Mouse (Mus musculus) hindbrain, embryonic 16.5 days (tissue): ENCODE data around the gene Kif3a. TPM values are rescaled to one million over a fixed set of nuclear protein-coding genes. Genes with fewer than 3 reads are reported as not detected.
"Not testable (repeated sequence)": the region's sequence is repeated elsewhere in the genome, so short reads cannot be mapped to it uniquely, and the experiment has no call there.

ENCODE experiments used
- ATAC-seq: fragments of 200-750 bp; cut with Nextera tagmentation; 2 replicates; pipeline ENCODE4 v1.8.0; 2017; ENCODE audit warnings: moderate TSS enrichment, moderate library complexity
- H3K27ac ChIP-seq: fragments of 300-500 bp; sonication (generic); 2 replicates; pipeline ENCODE4 v1.5.1; 2014; ENCODE audit warnings: low read depth, mild to moderate bottlenecking, control low read depth, low read length, moderate library complexity
- H3K27me3 ChIP-seq: fragments of 300-500 bp; sonication (generic); replicated peaks from 2 replicates; pipeline ENCODE4 v1.6.1; 2014; ENCODE audit warnings: low read length; ENCODE audit not compliant: control insufficient read depth, insufficient read depth
- H3K36me3 ChIP-seq: fragments of 300-500 bp; sonication (generic); 2 replicates; pipeline ENCODE4 v1.6.1; 2014; ENCODE audit warnings: mild to moderate bottlenecking, low read length, moderate library complexity, mixed read lengths; ENCODE audit not compliant: control insufficient read depth, insufficient read depth
- H3K4me1 ChIP-seq: fragments of 300-500 bp; sonication (generic); 2 replicates; pipeline ENCODE4 v1.6.1; 2014; ENCODE audit warnings: low read depth, low read length; ENCODE audit not compliant: control insufficient read depth, insufficient read depth
- H3K4me2 ChIP-seq: fragments of 300-500 bp; sonication (generic); 2 replicates; pipeline ENCODE4 v1.6.1; 2014; ENCODE audit warnings: mild to moderate bottlenecking, low read length, control low read depth, moderate library complexity
- H3K4me3 ChIP-seq: fragments of 300-500 bp; sonication (generic); 2 replicates; pipeline ENCODE4 v1.5.1; 2014; ENCODE audit warnings: mild to moderate bottlenecking, low read length, control low read depth, moderate library complexity
- H3K9ac ChIP-seq: fragments of 300-500 bp; sonication (generic); 2 replicates; pipeline ENCODE4 v1.6.1; 2014; ENCODE audit warnings: low read depth, mild to moderate bottlenecking, control low read depth, low read length, moderate library complexity
- H3K9me3 ChIP-seq: fragments of 300-500 bp; sonication (generic); 2 replicates; pipeline ENCODE4 v1.6.1; 2014; ENCODE audit warnings: mild to moderate bottlenecking, low read length, moderate library complexity; ENCODE audit not compliant: control insufficient read depth
- WGBS: fragments of 180-500 bp; shearing (Covaris S2); extraction: QIAGEN DNeasy Blood & Tissue Kit; methylation state at CpG from one replicate; pipeline ENCODE4 v1.1.7; 2014; 5-methylcytosine and 5-hydroxymethylcytosine counted together
- polyA plus RNA-seq: library from polyadenylated mRNA; unstranded; fragments of >200 nt; fragmentation: Nextera tagmentation; extraction: Ambion mirVana; gene quantifications from 2 replicates; pipeline ENCODE4 v1.2.1, GENCODE M21; 2015

The Kif3a gene
- polyA plus RNA-seq, 1 experiment from 2014 or later: 352 TPM

GRCm38 (mm10) chr11:53556529-53556928, 10.7 kb upstream of the Kif3a start:
- H3K27me3 ChIP-seq, H3K4me2 ChIP-seq, H3K4me1 ChIP-seq, ATAC-seq, H3K4me3 ChIP-seq, H3K36me3 ChIP-seq, H3K9ac ChIP-seq, H3K27ac ChIP-seq, H3K9me3 ChIP-seq: not testable (repeated sequence)
- 98% methylated on average over 9 of the region's 20 CpGs for WGBS

GRCm38 (mm10) chr11:53557992-53558391, 9.2 kb upstream of the Kif3a start:
- not testable (repeated sequence) for H3K9ac ChIP-seq, H3K9me3 ChIP-seq, H3K4me1 ChIP-seq, H3K27me3 ChIP-seq, H3K4me3 ChIP-seq, H3K36me3 ChIP-seq, H3K27ac ChIP-seq, ATAC-seq, H3K4me2 ChIP-seq
- 100% methylated on average over 1 of the region's 3 CpGs for WGBS

GRCm38 (mm10) chr11:53559980-53560379, 7.2 kb upstream of the Kif3a start:
- 95% methylated on average over 1 of the region's 3 CpGs for WGBS
- H3K4me3 ChIP-seq, H3K9ac ChIP-seq, H3K27me3 ChIP-seq, H3K9me3 ChIP-seq, H3K4me2 ChIP-seq, ATAC-seq, H3K36me3 ChIP-seq, H3K27ac ChIP-seq, H3K4me1 ChIP-seq: not testable (repeated sequence)

GRCm38 (mm10) chr11:53561986-53562385, 5.2 kb upstream of the Kif3a start:
- H3K36me3 ChIP-seq: no peaks in the 10 kb centered on the region
- 89% methylated on average over 2 of the region's 2 CpGs for WGBS
- peaks cover 3% of the 10 kb centered on the region; the same call in 1 of the 2 replicates for H3K9me3 ChIP-seq
- no peaks in the 10 kb centered on the region for H3K27me3 ChIP-seq
- no peak overlapping the region for H3K4me3 ChIP-seq
- no peak overlapping the region for H3K4me2 ChIP-seq
- H3K4me1 ChIP-seq: peaks cover 4% of the 10 kb centered on the region
- ATAC-seq: no peak
- H3K27ac ChIP-seq: no peak overlapping the region
- H3K9ac ChIP-seq: no peak overlapping the region

- peaks cover 18% of the 10 kb centered on the region for H3K4me1 ChIP-seq
- H3K4me3 ChIP-seq: peak overlapping the region; percentile 94
- H3K27ac ChIP-seq: peak overlapping the region; percentile 59; the same call in 1 of the 2 replicates
- H3K27me3 ChIP-seq: no peaks in the 10 kb centered on the region
- 84% methylated on average over 4 of the region's 4 CpGs for WGBS
- peak; percentile 31 for ATAC-seq
- H3K9me3 ChIP-seq: peaks cover 3% of the 10 kb centered on the region; the same call in 1 of the 2 replicates
- peak overlapping the region; percentile 83 for H3K4me2 ChIP-seq
- H3K9ac ChIP-seq: peak overlapping the region; percentile 92
- no peaks in the 10 kb centered on the region for H3K36me3 ChIP-seq
Observed at GRCm38 (mm10) chr11:53566646-53567045, 533 bp upstream of the Kif3a start.

GRCm38 (mm10) chr11:53580562-53580961, 13.4 kb downstream of the Kif3a start:
- Histone ChIP-seq H3K4me2 (no peak overlapping the region), H3K9ac (no peak overlapping the region), H3K9me3 (no peaks in the 10 kb centered on the region), H3K4me3 (no peak overlapping the region), H3K36me3 (peaks cover 33% of the 10 kb centered on the region), H3K27ac (no peak overlapping the region), H3K27me3 (no peaks in the 10 kb centered on the region), H3K4me1 (no peaks in the 10 kb centered on the region)
- 95% methylated on average over 3 of the region's 3 CpGs for WGBS
- ATAC-seq: no peak

GRCm38 (mm10) chr11:53583151-53583550, 16.0 kb downstream of the Kif3a start:
- WGBS: 64% methylated on average over 10 of the region's 10 CpGs
- Histone ChIP-seq H3K4me2 (no peak overlapping the region), H3K27ac (no peak overlapping the region), H3K36me3 (peaks cover 36% of the 10 kb centered on the region), H3K4me3 (no peak overlapping the region), H3K9me3 (no peaks in the 10 kb centered on the region), H3K4me1 (no peaks in the 10 kb centered on the region), H3K27me3 (no peaks in the 10 kb centered on the region), H3K9ac (no peak overlapping the region)
- no peak for ATAC-seq

- Histone ChIP-seq H3K4me2 (no peak overlapping the region), H3K4me3 (no peak overlapping the region), H3K36me3 (peaks cover 42% of the 10 kb centered on the region), H3K27ac (no peak overlapping the region), H3K9me3 (no peaks in the 10 kb centered on the region), H3K9ac (no peak overlapping the region), H3K27me3 (no peaks in the 10 kb centered on the region), H3K4me1 (no peaks in the 10 kb centered on the region)
- ATAC-seq: no peak
- 53% methylated on average over 3 of the region's 3 CpGs for WGBS
Observed at GRCm38 (mm10) chr11:53584849-53585248, 17.7 kb downstream of the Kif3a start.

- no peak overlapping the region for H3K4me2 ChIP-seq
- no peaks in the 10 kb centered on the region for H3K4me1 ChIP-seq
- no peak overlapping the region for H3K27ac ChIP-seq
- WGBS: 96% methylated on average over 6 of the region's 6 CpGs
- H3K9ac ChIP-seq: no peak overlapping the region
- H3K9me3 ChIP-seq: no peaks in the 10 kb centered on the region
- H3K27me3 ChIP-seq: no peaks in the 10 kb centered on the region
- peaks cover 41% of the 10 kb centered on the region for H3K36me3 ChIP-seq
- H3K4me3 ChIP-seq: no peak overlapping the region
- ATAC-seq: no peak
Observed at GRCm38 (mm10) chr11:53585510-53585909, 18.3 kb downstream of the Kif3a start.

GRCm38 (mm10) chr11:53588279-53588678, 21.1 kb downstream of the Kif3a start:
- no peaks in the 10 kb centered on the region for H3K4me1 ChIP-seq
- no peak for ATAC-seq
- H3K4me3 ChIP-seq: no peak overlapping the region
- H3K9me3 ChIP-seq: no peaks in the 10 kb centered on the region
- WGBS: 76% methylated on average over 8 of the region's 8 CpGs
- H3K4me2 ChIP-seq: no peak overlapping the region
- no peak overlapping the region for H3K27ac ChIP-seq
- no peaks in the 10 kb centered on the region for H3K27me3 ChIP-seq
- H3K9ac ChIP-seq: no peak overlapping the region
- peaks cover 53% of the 10 kb centered on the region for H3K36me3 ChIP-seq
